Mouse (Mus musculus): Measurements from ENCODE around the gene Bysl. TPM values are rescaled to one million over a fixed set of nuclear protein-coding genes. Genes with fewer than 3 reads are reported as not detected.

Gene Bysl
- polyA plus RNA-seq, 1 experiment from 2014 or later, result 7.7 TPM

- H3K27ac ChIP-seq (ENCODE audit: low read depth, low read length), result no peak overlapping the region; the same call in 1 of the 2 replicates
- peak overlapping the region; percentile 71 for H3K9ac ChIP-seq (ENCODE audit: low read depth, low read length)
- peak overlapping the region; percentile 92 for H3K4me2 ChIP-seq (replicated peaks; ENCODE audit: low read depth)
- WGBS, result under 1% methylated on average over 13 of the region's 13 CpGs
- peaks cover 19% of the 10 kb centered on the region for H3K36me3 ChIP-seq (ENCODE audit: control insufficient read depth, insufficient read depth)
- no peak for ATAC-seq
- peak overlapping the region; percentile 68 for H3K4me3 ChIP-seq (ENCODE audit: low read depth, low read length)
- H3K27me3 ChIP-seq (replicated peaks; ENCODE audit: control insufficient read depth, insufficient read depth, low read length), result no peaks in the 10 kb centered on the region
- peaks cover 6% of the 10 kb centered on the region; the same call in 1 of the 2 replicates for H3K4me1 ChIP-seq (replicated peaks; ENCODE audit: control insufficient read depth, insufficient read depth, low read length)
- H3K9me3 ChIP-seq (ENCODE audit: control insufficient read depth), result no peaks in the 10 kb centered on the region
- TF ChIP-seq CTCF (IDR thresholded peaks at IDR 0.05; ENCODE audit: low read depth), result no peak
Measured at GRCm38 (mm10) chr17:47611661-47611982, 330 bp upstream of the Bysl start.

- TF ChIP-seq CTCF (IDR thresholded peaks at IDR 0.05; ENCODE audit: low read depth), result no peak
- no peak overlapping the region for H3K27ac ChIP-seq (ENCODE audit: low read depth, low read length)
- H3K36me3 ChIP-seq (ENCODE audit: control insufficient read depth, insufficient read depth), result peaks cover 36% of the 10 kb centered on the region
- H3K27me3 ChIP-seq (replicated peaks; ENCODE audit: control insufficient read depth, insufficient read depth, low read length), result no peaks in the 10 kb centered on the region
- no peak overlapping the region for H3K4me2 ChIP-seq (replicated peaks; ENCODE audit: low read depth)
- no peak for ATAC-seq
- H3K9me3 ChIP-seq (ENCODE audit: control insufficient read depth), result no peaks in the 10 kb centered on the region
- H3K4me3 ChIP-seq (ENCODE audit: low read depth, low read length), result no peak overlapping the region
- H3K4me1 ChIP-seq (replicated peaks; ENCODE audit: control insufficient read depth, insufficient read depth, low read length), result peaks cover 6% of the 10 kb centered on the region; the same call in 1 of the 2 replicates
- H3K9ac ChIP-seq (ENCODE audit: low read depth, low read length), result no peak overlapping the region
- 89% methylated on average over 4 of the region's 4 CpGs for WGBS
Measured at GRCm38 (mm10) chr17:47609182-47609581, 2.1 kb downstream of the Bysl start.

GRCm38 (mm10) chr17:47606220-47606619, 5.1 kb downstream of the Bysl start:
- Histone ChIP-seq H3K9ac (ENCODE audit: low read depth, low read length) (no peak overlapping the region), H3K27ac (ENCODE audit: low read depth, low read length) (no peak overlapping the region), H3K4me1 (replicated peaks; ENCODE audit: control insufficient read depth, insufficient read depth, low read length) (no peaks in the 10 kb centered on the region), H3K9me3 (ENCODE audit: control insufficient read depth) (no peaks in the 10 kb centered on the region), H3K4me2 (replicated peaks; ENCODE audit: low read depth) (no peak overlapping the region), H3K27me3 (replicated peaks; ENCODE audit: control insufficient read depth, insufficient read depth, low read length) (no peaks in the 10 kb centered on the region), H3K36me3 (ENCODE audit: control insufficient read depth, insufficient read depth) (peaks cover 59% of the 10 kb centered on the region), H3K4me3 (ENCODE audit: low read depth, low read length) (no peak overlapping the region)
- WGBS, result 64% methylated on average over 5 of the region's 5 CpGs
- TF ChIP-seq CTCF (IDR thresholded peaks at IDR 0.05; ENCODE audit: low read depth), result peak; percentile 60
- no peak for ATAC-seq

- no peak for ATAC-seq
- H3K9me3 ChIP-seq (ENCODE audit: control insufficient read depth), result no peaks in the 10 kb centered on the region
- 90% methylated on average over 11 of the region's 11 CpGs for WGBS
- H3K4me2 ChIP-seq (replicated peaks; ENCODE audit: low read depth), result no peak overlapping the region
- H3K27ac ChIP-seq (ENCODE audit: low read depth, low read length), result no peak overlapping the region
- H3K4me1 ChIP-seq (replicated peaks; ENCODE audit: control insufficient read depth, insufficient read depth, low read length), result peaks cover under 1% of the 10 kb centered on the region; the same call in 1 of the 2 replicates
- H3K4me3 ChIP-seq (ENCODE audit: low read depth, low read length), result no peak overlapping the region
- no peak overlapping the region for H3K9ac ChIP-seq (ENCODE audit: low read depth, low read length)
- no peaks in the 10 kb centered on the region for H3K27me3 ChIP-seq (replicated peaks; ENCODE audit: control insufficient read depth, insufficient read depth, low read length)
- H3K36me3 ChIP-seq (ENCODE audit: control insufficient read depth, insufficient read depth), result peaks cover 81% of the 10 kb centered on the region
- no peak for TF ChIP-seq CTCF (IDR thresholded peaks at IDR 0.05; ENCODE audit: low read depth)
Measured at GRCm38 (mm10) chr17:47602289-47602688, 9.0 kb downstream of the Bysl start.

GRCm38 (mm10) chr17:47601389-47601755, 9.9 kb downstream of the Bysl start:
- no peaks in the 10 kb centered on the region for H3K9me3 ChIP-seq (ENCODE audit: control insufficient read depth)
- TF ChIP-seq CTCF (IDR thresholded peaks at IDR 0.05; ENCODE audit: low read depth), result no peak
- no peaks in the 10 kb centered on the region for H3K27me3 ChIP-seq (replicated peaks; ENCODE audit: control insufficient read depth, insufficient read depth, low read length)
- no peak overlapping the region for H3K4me2 ChIP-seq (replicated peaks; ENCODE audit: low read depth)
- H3K4me1 ChIP-seq (replicated peaks; ENCODE audit: control insufficient read depth, insufficient read depth, low read length), result peaks cover 10% of the 10 kb centered on the region
- 90% methylated on average over 10 of the region's 10 CpGs for WGBS
- ATAC-seq, result no peak
- peak overlapping the region; percentile 41; the same call in 1 of the 2 replicates for H3K27ac ChIP-seq (ENCODE audit: low read depth, low read length)
- peaks cover 74% of the 10 kb centered on the region for H3K36me3 ChIP-seq (ENCODE audit: control insufficient read depth, insufficient read depth)
- H3K9ac ChIP-seq (ENCODE audit: low read depth, low read length), result no peak overlapping the region
- no peak overlapping the region for H3K4me3 ChIP-seq (ENCODE audit: low read depth, low read length)

- ATAC-seq, result no peak
- Histone ChIP-seq H3K4me1 (replicated peaks; ENCODE audit: control insufficient read depth, insufficient read depth, low read length) (peaks cover 12% of the 10 kb centered on the region), H3K36me3 (ENCODE audit: control insufficient read depth, insufficient read depth) (peaks cover 68% of the 10 kb centered on the region), H3K4me3 (ENCODE audit: low read depth, low read length) (no peak overlapping the region), H3K9ac (ENCODE audit: low read depth, low read length) (no peak overlapping the region), H3K27ac (ENCODE audit: low read depth, low read length) (peak overlapping the region; percentile 50; the same call in 1 of the 2 replicates), H3K27me3 (replicated peaks; ENCODE audit: control insufficient read depth, insufficient read depth, low read length) (no peaks in the 10 kb centered on the region), H3K4me2 (replicated peaks; ENCODE audit: low read depth) (no peak overlapping the region), H3K9me3 (ENCODE audit: control insufficient read depth) (no peaks in the 10 kb centered on the region)
- 81% methylated on average over 13 of the region's 13 CpGs for WGBS
- TF ChIP-seq CTCF (IDR thresholded peaks at IDR 0.05; ENCODE audit: low read depth), result no peak
Measured at GRCm38 (mm10) chr17:47600601-47601388, 10.5 kb downstream of the Bysl start.
